Mouse (Mus musculus): ENCODE results near the gene Zfp57. TPM values are rescaled to one million over a fixed set of nuclear protein-coding genes. Genes with fewer than 3 reads are reported as not detected.
A peak's percentile ranks its signal among the peaks of the same experiment; 100 is the strongest.
"Not testable (repeated sequence)": the region's sequence is repeated elsewhere in the genome, so short reads cannot be mapped to it uniquely, and the experiment has no call there.

Gene Zfp57
- polyA plus RNA-seq, 1 experiment = 19.0 TPM

GRCm38 (mm10) chr17:37002364-37003330 is 1.7 kb downstream of the Zfp57 start:
- no peaks in the 10 kb centered on the region; the same call in 1 of the 2 replicates for H3K4me1 ChIP-seq (ENCODE audit: control insufficient read depth, insufficient read depth, low read length)
- no peak for TF ChIP-seq CTCF (IDR thresholded peaks at IDR 0.05; ENCODE audit: control insufficient read depth, insufficient read depth, low read length)
- TF ChIP-seq POLR2A (IDR thresholded peaks at IDR 0.05; ENCODE audit: borderline replicate concordance, control insufficient read depth, low read depth, low read length) = no peak
- 2% methylated on average over 49 of the region's 49 CpGs for WGBS
- peak overlapping the region; percentile 16 for H3K4me3 ChIP-seq (replicated peaks; ENCODE audit: control insufficient read depth, low read depth, low read length)
- H3K27ac ChIP-seq (ENCODE audit: control insufficient read depth, insufficient read depth, low read depth, low read length, poor library complexity) = no peak overlapping the region

- 66% methylated on average over 4 of the region's 4 CpGs for WGBS
- TF ChIP-seq POLR2A (IDR thresholded peaks at IDR 0.05; ENCODE audit: borderline replicate concordance, control insufficient read depth, low read depth, low read length) (no peak), CTCF (IDR thresholded peaks at IDR 0.05; ENCODE audit: control insufficient read depth, insufficient read depth, low read length) (no peak)
- H3K4me3 ChIP-seq (replicated peaks; ENCODE audit: control insufficient read depth, low read depth, low read length) = no peak overlapping the region
These were observed 2.4 kb downstream of the Zfp57 start for GRCm38 (mm10) chr17:37003366-37003765.

GRCm38 (mm10) chr17:37008161-37008560 is 7.2 kb downstream of the Zfp57 start:
- Histone ChIP-seq H3K4me3 (replicated peaks; ENCODE audit: control insufficient read depth, low read depth, low read length) (no peak overlapping the region), H3K4me1 (ENCODE audit: control insufficient read depth, insufficient read depth, low read length) (no peaks in the 10 kb centered on the region; the same call in 1 of the 2 replicates), H3K27ac (ENCODE audit: control insufficient read depth, insufficient read depth, low read depth, low read length, poor library complexity) (no peak overlapping the region)
- no peak for TF ChIP-seq POLR2A (IDR thresholded peaks at IDR 0.05; ENCODE audit: borderline replicate concordance, control insufficient read depth, low read depth, low read length)
- TF ChIP-seq CTCF (IDR thresholded peaks at IDR 0.05; ENCODE audit: control insufficient read depth, insufficient read depth, low read length) = no peak
- WGBS = 90% methylated on average over 6 of the region's 6 CpGs

More at GRCm38 (mm10) chr17:37003366-37003765, 2.4 kb downstream of the Zfp57 start:
- Histone ChIP-seq H3K27ac (ENCODE audit: control insufficient read depth, insufficient read depth, low read depth, low read length, poor library complexity) (no peak overlapping the region), H3K4me1 (ENCODE audit: control insufficient read depth, insufficient read depth, low read length) (no peaks in the 10 kb centered on the region; the same call in 1 of the 2 replicates)

GRCm38 (mm10) chr17:37009460-37010042 is 8.6 kb downstream of the Zfp57 start:
- Histone ChIP-seq H3K27ac (ENCODE audit: control insufficient read depth, insufficient read depth, low read depth, low read length, poor library complexity) (no peak overlapping the region), H3K4me3 (replicated peaks; ENCODE audit: control insufficient read depth, low read depth, low read length) (no peak overlapping the region), H3K4me1 (ENCODE audit: control insufficient read depth, insufficient read depth, low read length) (no peaks in the 10 kb centered on the region; the same call in 1 of the 2 replicates)
- TF ChIP-seq POLR2A (IDR thresholded peaks at IDR 0.05; ENCODE audit: borderline replicate concordance, control insufficient read depth, low read depth, low read length) (no peak), CTCF (IDR thresholded peaks at IDR 0.05; ENCODE audit: control insufficient read depth, insufficient read depth, low read length) (no peak)
- WGBS = 34% methylated on average over 17 of the region's 17 CpGs

GRCm38 (mm10) chr17:37011719-37012118 is 10.8 kb downstream of the Zfp57 start:
- no peak overlapping the region for H3K4me3 ChIP-seq (replicated peaks; ENCODE audit: control insufficient read depth, low read depth, low read length)
- no peak overlapping the region for H3K27ac ChIP-seq (ENCODE audit: control insufficient read depth, insufficient read depth, low read depth, low read length, poor library complexity)
- TF ChIP-seq POLR2A (IDR thresholded peaks at IDR 0.05; ENCODE audit: borderline replicate concordance, control insufficient read depth, low read depth, low read length) = no peak
- TF ChIP-seq CTCF (IDR thresholded peaks at IDR 0.05; ENCODE audit: control insufficient read depth, insufficient read depth, low read length) = no peak
- 82% methylated on average over 3 of the region's 3 CpGs for WGBS
- H3K4me1 ChIP-seq (ENCODE audit: control insufficient read depth, insufficient read depth, low read length) = no peaks in the 10 kb centered on the region; the same call in 1 of the 2 replicates

GRCm38 (mm10) chr17:37012141-37012540 is 11.2 kb downstream of the Zfp57 start:
- Histone ChIP-seq H3K4me3 (replicated peaks; ENCODE audit: control insufficient read depth, low read depth, low read length) (no peak overlapping the region), H3K4me1 (ENCODE audit: control insufficient read depth, insufficient read depth, low read length) (no peaks in the 10 kb centered on the region; the same call in 1 of the 2 replicates), H3K27ac (ENCODE audit: control insufficient read depth, insufficient read depth, low read depth, low read length, poor library complexity) (no peak overlapping the region)
- no peak for TF ChIP-seq CTCF (IDR thresholded peaks at IDR 0.05; ENCODE audit: control insufficient read depth, insufficient read depth, low read length)
- 82% methylated on average over 5 of the region's 5 CpGs for WGBS

- TF ChIP-seq CTCF (IDR thresholded peaks at IDR 0.05; ENCODE audit: control insufficient read depth, insufficient read depth, low read length) = no peak
- no peak for TF ChIP-seq POLR2A (IDR thresholded peaks at IDR 0.05; ENCODE audit: borderline replicate concordance, control insufficient read depth, low read depth, low read length)
- Histone ChIP-seq H3K4me3 (replicated peaks; ENCODE audit: control insufficient read depth, low read depth, low read length) (no peak overlapping the region), H3K4me1 (ENCODE audit: control insufficient read depth, insufficient read depth, low read length) (no peaks in the 10 kb centered on the region), H3K27ac (ENCODE audit: control insufficient read depth, insufficient read depth, low read depth, low read length, poor library complexity) (no peak overlapping the region)
These were observed 15.4 kb downstream of the Zfp57 start for GRCm38 (mm10) chr17:37016333-37016732.

- no peak for TF ChIP-seq POLR2A (IDR thresholded peaks at IDR 0.05; ENCODE audit: borderline replicate concordance, control insufficient read depth, low read depth, low read length)
- no peak for TF ChIP-seq CTCF (IDR thresholded peaks at IDR 0.05; ENCODE audit: control insufficient read depth, insufficient read depth, low read length)
- 82% methylated on average over 3 of the region's 3 CpGs for WGBS
- Histone ChIP-seq H3K4me1 (ENCODE audit: control insufficient read depth, insufficient read depth, low read length) (no peaks in the 10 kb centered on the region), H3K4me3 (replicated peaks; ENCODE audit: control insufficient read depth, low read depth, low read length) (no peak overlapping the region), H3K27ac (ENCODE audit: control insufficient read depth, insufficient read depth, low read depth, low read length, poor library complexity) (no peak overlapping the region)
These were observed 17.4 kb downstream of the Zfp57 start for GRCm38 (mm10) chr17:37018328-37018727.

- H3K4me3 ChIP-seq (replicated peaks; ENCODE audit: control insufficient read depth, low read depth, low read length); H3K27ac ChIP-seq (ENCODE audit: control insufficient read depth, insufficient read depth, low read depth, low read length, poor library complexity); H3K4me1 ChIP-seq (ENCODE audit: control insufficient read depth, insufficient read depth, low read length): not testable (repeated sequence)
- 84% methylated on average over 5 of the region's 5 CpGs for WGBS
These were observed 18.3 kb downstream of the Zfp57 start for GRCm38 (mm10) chr17:37019242-37019641.
